Mouse (Mus musculus) urinary bladder, postnatal 4 days (tissue): ENCODE results near the gene Olfr520.
"Not testable (repeated sequence)": the region's sequence is repeated elsewhere in the genome, so short reads cannot be mapped to it uniquely, and the experiment has no call there.

Source experiments
- DNase-seq, 2 experiments: peaks; one replicate each; pipeline ENCODE4 v3.0.0; 2021 to 2022; ENCODE audit warnings: low spot score in 2 of 2

Olfr520 gene

GRCm38 (mm10) chr7:99729973-99730372, at the start of gene Olfr520:
Olfr520 (plus strand) TSS chr7:99730273.
- DNase-seq, result peak in 1 of 2 experiments; percentile 12

GRCm38 (mm10) chr7:99680771-99681170, 49.3 kb upstream of the Olfr520 start:
- DNase-seq, result no peak

- DNase-seq, result no peak
These were observed 46.0 kb upstream of the Olfr520 start for GRCm38 (mm10) chr7:99684086-99684485.

- DNase-seq, result no peak
These were observed 39.3 kb upstream of the Olfr520 start for GRCm38 (mm10) chr7:99690819-99691218.

- no peak for DNase-seq
These were observed 37.7 kb upstream of the Olfr520 start for GRCm38 (mm10) chr7:99692396-99692795.

GRCm38 (mm10) chr7:99693387-99693786, 36.7 kb upstream of the Olfr520 start:
- DNase-seq, result no peak

- DNase-seq, result no peak
These were observed 36.1 kb upstream of the Olfr520 start for GRCm38 (mm10) chr7:99693976-99694375.

- not testable (repeated sequence) for DNase-seq
These were observed 35.6 kb upstream of the Olfr520 start for GRCm38 (mm10) chr7:99694424-99694823.

GRCm38 (mm10) chr7:99695471-99696057, 34.5 kb upstream of the Olfr520 start:
- no peak for DNase-seq

- no peak for DNase-seq
These were observed 31.5 kb upstream of the Olfr520 start for GRCm38 (mm10) chr7:99698576-99698975.

GRCm38 (mm10) chr7:99699106-99699505, 31.0 kb upstream of the Olfr520 start:
- no peak for DNase-seq

- peak in 1 of 2 experiments; percentile 38 for DNase-seq
These were observed 30.3 kb upstream of the Olfr520 start for GRCm38 (mm10) chr7:99699709-99700151.

- DNase-seq, result no peak
These were observed 29.4 kb upstream of the Olfr520 start for GRCm38 (mm10) chr7:99700641-99701040.

- DNase-seq, result no peak
These were observed 27.9 kb upstream of the Olfr520 start for GRCm38 (mm10) chr7:99702201-99702600.

- DNase-seq, result no peak
These were observed 25.1 kb upstream of the Olfr520 start for GRCm38 (mm10) chr7:99704736-99705519.

- DNase-seq, result no peak
These were observed 23.6 kb upstream of the Olfr520 start for GRCm38 (mm10) chr7:99706341-99707037.

- DNase-seq, result no peak
These were observed 23.0 kb upstream of the Olfr520 start for GRCm38 (mm10) chr7:99707038-99707595.

GRCm38 (mm10) chr7:99707671-99708070, 22.4 kb upstream of the Olfr520 start:
- DNase-seq, result no peak

- DNase-seq, result no peak
These were observed 21.8 kb upstream of the Olfr520 start for GRCm38 (mm10) chr7:99708301-99708721.

- no peak for DNase-seq
These were observed 21.3 kb upstream of the Olfr520 start for GRCm38 (mm10) chr7:99708750-99709149.

- no peak for DNase-seq
These were observed 20.1 kb upstream of the Olfr520 start for GRCm38 (mm10) chr7:99709992-99710391.

GRCm38 (mm10) chr7:99710476-99710875, 19.6 kb upstream of the Olfr520 start:
- peak; percentile 33 to 70 for DNase-seq
